Mouse (Mus musculus) B cell, adult 2 months (primary cell): ENCODE measurements around the gene Btbd35f24.
"Not testable (repeated sequence)": the region's sequence is repeated elsewhere in the genome, so short reads cannot be mapped to it uniquely, and the experiment has no call there.

Experiments
- DNase-seq, 2 experiments: peaks; one replicate each; pipeline ENCODE4 v3.0.0; 2022

Btbd35f24 gene

DNA sequence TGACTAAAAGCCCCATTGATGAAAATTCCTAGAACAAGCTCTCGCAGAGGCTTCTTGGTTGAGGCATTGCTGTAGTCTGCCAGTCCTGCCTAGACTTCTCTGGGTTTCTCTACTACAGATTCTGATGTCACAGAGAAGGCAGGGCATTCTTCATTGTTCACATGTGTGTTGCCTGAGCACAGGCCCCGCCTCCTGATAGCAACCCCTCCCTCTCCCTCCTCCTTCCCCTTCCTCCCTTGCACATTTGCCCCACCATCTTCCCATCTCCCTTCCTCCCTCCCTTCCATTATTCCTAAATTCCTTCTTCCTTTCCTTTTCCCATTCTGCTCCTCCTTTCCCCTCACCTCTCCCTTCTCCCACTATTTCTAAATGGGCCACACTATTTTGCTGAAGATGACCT is at the start of gene Btbd35f24:
Btbd35f24 (minus strand) TSS at position 101 of the 400 bp plus-strand sequence.
- not testable (repeated sequence) for DNase-seq
